In genomic region chr14:50785251-50785637, GRCm38 (mm10) we compare ENCODE assay signal across 7 mouse cellular contexts. TPM values are rescaled to one million over a fixed set of nuclear protein-coding genes. Genes with fewer than 3 reads are reported as not detected.
DNase-seq lines count a peak whose midpoint lies in the region; ATAC-seq lines count a peak whose summit lies in the region.

TSS of gene Ttc5 (minus strand) at chr14:50785519.

- H3K4me2 ChIP-seq in embryonic facial prominence, embryonic 12.5 days (replicated peaks), result peak within 1 kb of the TSS; percentile 53
- H3K4me2 ChIP-seq in limb, embryonic 11.5 days (ENCODE audit: low read depth, severe bottlenecking), result peak within 1 kb of the TSS; percentile 49
- peak within 1 kb of the TSS; percentile 59 for H3K4me2 ChIP-seq in midbrain, embryonic 14.5 days (ENCODE audit: low read length)

- peak within 1 kb of the TSS; percentile 78 for H3K9ac ChIP-seq in embryonic facial prominence, embryonic 12.5 days
- peak within 1 kb of the TSS; percentile 81 for H3K9ac ChIP-seq in limb, embryonic 11.5 days (ENCODE audit: low read length)
- H3K9ac ChIP-seq in midbrain, embryonic 14.5 days (replicated peaks; ENCODE audit: low read length), result peak within 1 kb of the TSS; percentile 71

- ATAC-seq in embryonic facial prominence, embryonic 12.5 days (ENCODE audit: insufficient number of reproducible peaks, insufficient read depth, low FRiP score, low TSS enrichment), result peak; percentile 75
- ATAC-seq in limb, embryonic 11.5 days (ENCODE audit: insufficient number of reproducible peaks, low FRiP score, low TSS enrichment, low read depth), result peak; percentile 91
- peak; percentile 95 for ATAC-seq in midbrain, embryonic 14.5 days (ENCODE audit: low FRiP score, low TSS enrichment)

- no peaks in the 10 kb centered on the region for H3K27me3 ChIP-seq in embryonic facial prominence, embryonic 12.5 days
- no peaks in the 10 kb centered on the region for H3K27me3 ChIP-seq in limb, embryonic 11.5 days (ENCODE audit: control insufficient read depth, insufficient read depth, low read length)
- H3K27me3 ChIP-seq in midbrain, embryonic 14.5 days (ENCODE audit: control insufficient read depth, insufficient read depth, low read length), result no peaks in the 10 kb centered on the region

- no peak within 1 kb of the TSS for H3K27ac ChIP-seq in embryonic facial prominence, embryonic 12.5 days
- H3K27ac ChIP-seq in limb, embryonic 11.5 days (replicated peaks; ENCODE audit: low read depth, low read length), result no peak within 1 kb of the TSS
- peak within 1 kb of the TSS; percentile 85 for H3K27ac ChIP-seq in midbrain, embryonic 14.5 days (replicated peaks; ENCODE audit: low read depth, low read length)

- peak; percentile 91 for DNase-seq in adrenal gland, postnatal 25 days
- peak; percentile 98 for DNase-seq in heart, adult 11 months
- DNase-seq in kidney, adult 18-20 months, result peak; percentile 93
- DNase-seq in limb, embryonic 11.5 days (ENCODE audit: low spot score), result peak; percentile 98
- peak; percentile 95 for DNase-seq in midbrain, embryonic 14.5 days
- DNase-seq in spleen, adult 18-20 months, result peak; percentile 82 to 93

- peak within 1 kb of the TSS; percentile 77 for H3K4me3 ChIP-seq in embryonic facial prominence, embryonic 12.5 days
- H3K4me3 ChIP-seq in limb, embryonic 11.5 days (ENCODE audit: low read depth, low read length), result peak within 1 kb of the TSS; percentile 75
- H3K4me3 ChIP-seq in midbrain, embryonic 14.5 days (replicated peaks; ENCODE audit: low read depth, low read length), result peak within 1 kb of the TSS; percentile 75

- under 1% methylated on average over 21 of the region's 21 CpGs for WGBS in embryonic facial prominence, embryonic 12.5 days
- under 1% methylated on average over 21 of the region's 21 CpGs for WGBS in limb, embryonic 11.5 days
- WGBS in midbrain, embryonic 14.5 days, result under 1% methylated on average over 21 of the region's 21 CpGs

- peaks cover 5% of the 10 kb centered on the region; the same call in 1 of the 2 replicates for H3K4me1 ChIP-seq in embryonic facial prominence, embryonic 12.5 days
- 0 out of 2 replicates have a peak, but pooled peaks cover 3% of the 10 kb centered on the region for H3K4me1 ChIP-seq in limb, embryonic 11.5 days (ENCODE audit: control insufficient read depth, insufficient read depth, low read length)
- peaks cover 4% of the 10 kb centered on the region; the same call in 1 of the 2 replicates for H3K4me1 ChIP-seq in midbrain, embryonic 14.5 days (ENCODE audit: control insufficient read depth, insufficient read depth, low read length)

- H3K36me3 ChIP-seq in embryonic facial prominence, embryonic 12.5 days, result peaks cover 15% of the 10 kb centered on the region
- peaks cover 2% of the 10 kb centered on the region; the same call in 1 of the 2 replicates for H3K36me3 ChIP-seq in limb, embryonic 11.5 days (ENCODE audit: control insufficient read depth, insufficient read depth, low read length)
- H3K36me3 ChIP-seq in midbrain, embryonic 14.5 days (ENCODE audit: control insufficient read depth, insufficient read depth, low read length), result peaks cover 12% of the 10 kb centered on the region

- H3K9me3 ChIP-seq in embryonic facial prominence, embryonic 12.5 days, result no peaks in the 10 kb centered on the region
- no peaks in the 10 kb centered on the region for H3K9me3 ChIP-seq in limb, embryonic 11.5 days (ENCODE audit: control insufficient read depth, low read length)
- H3K9me3 ChIP-seq in midbrain, embryonic 14.5 days (ENCODE audit: control insufficient read depth, low read length), result no peaks in the 10 kb centered on the region

RNA-seq across cellular contexts. Expression of gene Ttc5, which starts in this region (rescaled TPM):
- total RNA-seq in adrenal gland, postnatal 25 days (2021), result 41.0 and 49.9 TPM in 2 replicates
- polyA plus RNA-seq in embryonic facial prominence, embryonic 12.5 days (2016; fragmentation: Nextera tagmentation; extraction: Ambion mirVana), result 95.2 and 96.7 TPM in 2 replicates
- polyA plus RNA-seq in limb, embryonic 11.5 days (2014; fragmentation: Nextera tagmentation; extraction: Ambion mirVana), result 79.5 and 85.3 TPM in 2 replicates
- 133 and 138 TPM in 2 replicates for polyA plus RNA-seq in midbrain, embryonic 14.5 days (2014; fragmentation: Nextera tagmentation; extraction: Ambion mirVana)
